Mouse (Mus musculus) erythroid progenitor cell, adult 5-6 weeks (primary cell): Measurements from ENCODE around the gene Pcgf6. TPM values are rescaled to one million over a fixed set of nuclear protein-coding genes. Genes with fewer than 3 reads are reported as not detected.

Experiments used
- total RNA-seq, 2 experiments: library from RNA; stranded (forward) in 1 of 2; stranded (reverse) in 1 of 2; fragments of 150-400 nt in 1 of 2; fragments of 186-747, 209-891 nt in 1 of 2; gene quantifications; 2 replicates each; pipeline versions ENCODE4 v1.2.3 to v1.2.4; 2015 to 2017; ENCODE audit warnings: low replicate concordance in 2 of 2

Gene Pcgf6
- total RNA-seq, 2 experiments from 2014 or later: 0.61 to 6.7 TPM

Other genes with a start within 250 kb of the Pcgf6 start
- not detected in 2 replicates for gene Ina, start 36.2 kb downstream of the Pcgf6 start, total RNA-seq (2015; ENCODE audit: low replicate concordance)
- not detected in 2 replicates for gene Ina, start 36.2 kb downstream of the Pcgf6 start, total RNA-seq (2017; ENCODE audit: low replicate concordance)
- 26.4 and 41.4 TPM in 2 replicates for gene Nt5c2, start 35.8 kb downstream of the Pcgf6 start, total RNA-seq (2015; ENCODE audit: low replicate concordance)
- 34.8 and 47.9 TPM in 2 replicates for gene Nt5c2, start 35.8 kb downstream of the Pcgf6 start, total RNA-seq (2017; ENCODE audit: low replicate concordance)
- gene Taf5, start 16.8 kb upstream of the Pcgf6 start, total RNA-seq (2015; ENCODE audit: low replicate concordance): 19.5 and 19.7 TPM in 2 replicates
- 26.1 and 28.5 TPM in 2 replicates for gene Taf5, start 16.8 kb upstream of the Pcgf6 start, total RNA-seq (2017; ENCODE audit: low replicate concordance)
- gene Usmg5, start 39.7 kb upstream of the Pcgf6 start, total RNA-seq (2015; ENCODE audit: low replicate concordance): 215 and 274 TPM in 2 replicates
- 74.4 and 133 TPM in 2 replicates for gene Usmg5, start 39.7 kb upstream of the Pcgf6 start, total RNA-seq (2017; ENCODE audit: low replicate concordance)
- gene Pdcd11, start 39.9 kb upstream of the Pcgf6 start, total RNA-seq (2015; ENCODE audit: low replicate concordance): 1.4 and 3.4 TPM in 2 replicates
- 1.8 and 5.0 TPM in 2 replicates for gene Pdcd11, start 39.9 kb upstream of the Pcgf6 start, total RNA-seq (2017; ENCODE audit: low replicate concordance)
- 1.7 and 4.0 TPM in 2 replicates for gene Calhm2, start 87.4 kb upstream of the Pcgf6 start, total RNA-seq (2015; ENCODE audit: low replicate concordance)
- 0.83 and 1.0 TPM in 2 replicates for gene Calhm2, start 87.4 kb upstream of the Pcgf6 start, total RNA-seq (2017; ENCODE audit: low replicate concordance)
- not detected in 2 replicates for gene Calhm1, start 93.3 kb upstream of the Pcgf6 start, total RNA-seq (2015; ENCODE audit: low replicate concordance)
- gene Calhm1, start 93.3 kb upstream of the Pcgf6 start, total RNA-seq (2017; ENCODE audit: low replicate concordance): not detected in 2 replicates
- gene Calhm3, start 106.9 kb upstream of the Pcgf6 start, total RNA-seq (2015; ENCODE audit: low replicate concordance): not detected in 2 replicates
- gene Calhm3, start 106.9 kb upstream of the Pcgf6 start, total RNA-seq (2017; ENCODE audit: low replicate concordance): not detected in 2 replicates
- not detected in 2 replicates for gene Neurl1a, start 127.9 kb upstream of the Pcgf6 start, total RNA-seq (2015; ENCODE audit: low replicate concordance)
- gene Neurl1a, start 127.9 kb upstream of the Pcgf6 start, total RNA-seq (2017; ENCODE audit: low replicate concordance): 0.68 TPM in 1 of 2 replicates, not detected in the other